Mouse (Mus musculus): ENCODE data around the gene Grik5. TPM values are rescaled to one million over a fixed set of nuclear protein-coding genes. Genes with fewer than 3 reads are reported as not detected.

Grik5 gene
- polyA plus RNA-seq (2021; fragmentation: Nextera tagmentation), result 6.1 and 29.3 TPM in 2 replicates
- long read RNA-seq, experiment 1, partial matches to known transcripts, result 4 of 8 reads
- long read RNA-seq, experiment 1, other reads (novel, unspliced or antisense), result 4 of 8 reads
- long read RNA-seq, experiment 2, partial matches to known transcripts, result 1 of 18 reads
- long read RNA-seq, experiment 2, other reads (novel, unspliced or antisense), result 16 of 18 reads

GRCm38 (mm10) chr7:25071979-25072715, at the start of gene Grik5, which contains the start of gene Zfp574:
TSS of gene Grik5 (minus strand) at chr7:25072346.
TSS of gene Zfp574 (plus strand) at chr7:25072567.

DNA sequence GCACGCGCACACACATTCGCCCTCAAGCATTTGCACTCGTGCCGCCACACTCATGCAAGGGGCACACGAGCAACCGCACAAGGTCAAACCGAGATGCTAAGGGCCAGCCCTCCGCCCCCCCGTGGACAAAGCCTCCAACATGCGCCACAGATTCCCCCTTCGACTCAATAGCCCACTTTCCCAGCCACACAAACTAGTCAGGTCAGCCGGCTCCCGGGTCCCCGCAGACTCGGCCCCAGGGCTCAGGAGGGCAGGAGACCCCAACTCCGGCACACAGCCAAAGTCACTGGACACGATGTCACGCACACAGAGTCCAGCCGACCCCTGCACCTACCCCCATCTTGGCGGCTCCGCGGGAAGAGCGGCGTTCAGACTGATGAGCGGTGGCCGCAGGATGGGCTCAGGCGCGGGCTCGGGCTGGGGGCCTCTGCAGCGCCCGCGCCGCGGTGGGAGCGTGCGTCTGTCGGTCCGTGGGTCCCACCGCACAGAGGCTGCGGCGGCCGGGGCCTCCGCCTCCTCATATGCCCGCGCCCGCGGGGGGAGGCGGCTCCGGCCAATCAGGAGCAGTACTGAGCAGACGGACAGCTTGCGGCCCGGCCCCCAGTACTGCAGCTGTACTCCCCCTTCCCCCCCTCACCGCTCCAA, 66.6 kb downstream of the Grik5 start, which contains the start of gene Atp1a3:
Atp1a3 (minus strand) TSS at position 538 of the 645 bp plus-strand sequence.

GRCm38 (mm10) chr7:24971972-24972893, 99.9 kb downstream of the Grik5 start, which contains the start of gene Rabac1:
TSS of gene Rabac1 (minus strand) at chr7:24972754.

Other genes starting within 250 kb of the Grik5 start
- 4.5 and 8.1 TPM in 2 replicates for gene Gm9844, start 210.1 kb downstream of the Grik5 start, polyA plus RNA-seq (2021; fragmentation: Nextera tagmentation)
- not detected in 2 replicates for gene Lypd4, start 202.4 kb downstream of the Grik5 start, polyA plus RNA-seq (2021; fragmentation: Nextera tagmentation)
- not detected in 2 replicates for gene Dmrtc2, start 202.3 kb downstream of the Grik5 start, polyA plus RNA-seq (2021; fragmentation: Nextera tagmentation)
- 2,479 and 2,713 TPM in 2 replicates for gene Rps19, start 188.0 kb downstream of the Grik5 start, polyA plus RNA-seq (2021; fragmentation: Nextera tagmentation)
- gene Cd79a, start 175.0 kb downstream of the Grik5 start, polyA plus RNA-seq (2021; fragmentation: Nextera tagmentation), result 0.27 and 0.60 TPM in 2 replicates
- gene Arhgef1, start 169.4 kb downstream of the Grik5 start, polyA plus RNA-seq (2021; fragmentation: Nextera tagmentation), result 4.7 and 7.9 TPM in 2 replicates
- not detected in 2 replicates for gene Gm4881, start 127.9 kb downstream of the Grik5 start, polyA plus RNA-seq (2021; fragmentation: Nextera tagmentation)
- gene Rabac1, start 99.6 kb downstream of the Grik5 start, polyA plus RNA-seq (2021; fragmentation: Nextera tagmentation), result 531 and 581 TPM in 2 replicates
- 803 and 1,080 TPM in 2 replicates for gene Atp1a3, start 66.4 kb downstream of the Grik5 start, polyA plus RNA-seq (2021; fragmentation: Nextera tagmentation)
- gene Zfp574, start 221 bp upstream of the Grik5 start, polyA plus RNA-seq (2021; fragmentation: Nextera tagmentation), result 24.1 and 27.1 TPM in 2 replicates
- 1.2 and 2.3 TPM in 2 replicates for gene Pou2f2, start 107.4 kb upstream of the Grik5 start, polyA plus RNA-seq (2021; fragmentation: Nextera tagmentation)
- 10.7 and 12.7 TPM in 2 replicates for gene Dedd2, start 148.3 kb upstream of the Grik5 start, polyA plus RNA-seq (2021; fragmentation: Nextera tagmentation)
- gene Zfp526, start 149.1 kb upstream of the Grik5 start, polyA plus RNA-seq (2021; fragmentation: Nextera tagmentation), result 0.44 and 1.6 TPM in 2 replicates
- gene Gsk3a, start 165.5 kb upstream of the Grik5 start, polyA plus RNA-seq (2021; fragmentation: Nextera tagmentation), result 8.6 and 17.5 TPM in 2 replicates
- gene Erf, start 178.4 kb upstream of the Grik5 start, polyA plus RNA-seq (2021; fragmentation: Nextera tagmentation), result 4.2 and 31.4 TPM in 2 replicates
- gene Cic, start 195.4 kb upstream of the Grik5 start, polyA plus RNA-seq (2021; fragmentation: Nextera tagmentation), result 32.2 and 54.4 TPM in 2 replicates
- gene Pafah1b3, start 225.6 kb upstream of the Grik5 start, polyA plus RNA-seq (2021; fragmentation: Nextera tagmentation), result 49.1 and 57.6 TPM in 2 replicates
- gene Prr19, start 229.1 kb upstream of the Grik5 start, polyA plus RNA-seq (2021; fragmentation: Nextera tagmentation), result 0.11 and 0.16 TPM in 2 replicates
- 8.4 and 31.9 TPM in 2 replicates for gene Tmem145, start 233.8 kb upstream of the Grik5 start, polyA plus RNA-seq (2021; fragmentation: Nextera tagmentation)
- 5.8 and 8.3 TPM in 2 replicates for gene Megf8, start 244.8 kb upstream of the Grik5 start, polyA plus RNA-seq (2021; fragmentation: Nextera tagmentation)

All from left cerebral cortex, adult 6 months (tissue).